Mouse (Mus musculus) heart, postnatal 10 days (tissue): ENCODE measurements around the gene Zfp715. TPM values are rescaled to one million over a fixed set of nuclear protein-coding genes. Genes with fewer than 3 reads are reported as not detected.
"Not testable (repeated sequence)": the region's sequence is repeated elsewhere in the genome, so short reads cannot be mapped to it uniquely, and the experiment has no call there.

Experiments
- DNase-seq, 2 experiments: peaks; one replicate each; pipeline ENCODE4 v3.0.0; 2021
- intact Hi-C: fragments of 180-260 bp; cut with DNase I; formaldehyde crosslinking; loops from one replicate; pipeline ENCODE4 v1.15.1; 2025
- total RNA-seq, 2 experiments: library from RNA; stranded (reverse); gene quantifications; 2 replicates each; pipeline ENCODE4 v1.2.3; 2021

Gene Zfp715
- total RNA-seq: 10 to 100 TPM; 16.7 to 20.1 TPM

GRCm38 (mm10) chr7:43313013-43313428, at the start of gene Zfp715:
Gene Zfp715, minus strand, starts transcription at chr7:43313294.
- intact Hi-C loops: loop anchor here (5.0 kb wide), 2 partner anchors 129 to 249 kb away; partner anchors contain the start of genes Cldnd2, Etfb, Gm45233 and Zfp658
- DNase-seq: peak; percentile 95 to 96

- DNase-seq: no peak
- intact Hi-C loops: no loop called here
Observed at GRCm38 (mm10) chr7:43362021-43362420, 48.9 kb upstream of the Zfp715 start.

GRCm38 (mm10) chr7:43361442-43361841, 48.3 kb upstream of the Zfp715 start:
- intact Hi-C loops: no loop called here
- no peak for DNase-seq

- DNase-seq: no peak
- intact Hi-C loops: no loop called here
Observed at GRCm38 (mm10) chr7:43358556-43358955, 45.5 kb upstream of the Zfp715 start.

GRCm38 (mm10) chr7:43354893-43355835, 42.1 kb upstream of the Zfp715 start:
- intact Hi-C loops: no loop called here
- peak in 1 of 2 experiments; percentile 16 for DNase-seq

- intact Hi-C loops: no loop called here
- no peak for DNase-seq
Observed at GRCm38 (mm10) chr7:43353758-43354157, 40.7 kb upstream of the Zfp715 start.

GRCm38 (mm10) chr7:43353118-43353517, 40.0 kb upstream of the Zfp715 start:
- DNase-seq: peak in 1 of 2 experiments; percentile 13
- intact Hi-C loops: no loop called here

- no peak for DNase-seq
- intact Hi-C loops: no loop called here
Observed at GRCm38 (mm10) chr7:43351154-43351553, 38.1 kb upstream of the Zfp715 start, which contains the start of gene Siglecf. Gene Siglecf, plus strand, starts transcription at chr7:43351341.

GRCm38 (mm10) chr7:43349623-43350022, 36.5 kb upstream of the Zfp715 start:
- intact Hi-C loops: not testable (repeated sequence)
- peak in 1 of 2 experiments; percentile 9 for DNase-seq

- no peak for DNase-seq
- intact Hi-C loops: no loop called here
Observed at GRCm38 (mm10) chr7:43346571-43346970, 33.5 kb upstream of the Zfp715 start.

- no peak for DNase-seq
Observed at GRCm38 (mm10) chr7:43346148-43346547, 33.1 kb upstream of the Zfp715 start.

GRCm38 (mm10) chr7:43344491-43344890, 31.4 kb upstream of the Zfp715 start:
- no peak for DNase-seq
- intact Hi-C loops: no loop called here

More at GRCm38 (mm10) chr7:43346148-43346547, 33.1 kb upstream of the Zfp715 start:
- intact Hi-C loops: no loop called here

- no peak for DNase-seq
- intact Hi-C loops: no loop called here
Observed at GRCm38 (mm10) chr7:43344020-43344419, 30.9 kb upstream of the Zfp715 start.

GRCm38 (mm10) chr7:43343191-43343590, 30.1 kb upstream of the Zfp715 start:
- DNase-seq: no peak
- intact Hi-C loops: no loop called here

- intact Hi-C loops: no loop called here
- DNase-seq: no peak
Observed at GRCm38 (mm10) chr7:43340771-43341170, 27.7 kb upstream of the Zfp715 start.

- DNase-seq: no peak
- intact Hi-C loops: loop anchor here (1.0 kb wide), 2 partner anchors 51 to 82 kb away; no protein-coding TSS in a partner anchor
Observed at GRCm38 (mm10) chr7:43333899-43334298, 20.8 kb upstream of the Zfp715 start.

GRCm38 (mm10) chr7:43333203-43333602, 20.1 kb upstream of the Zfp715 start:
- intact Hi-C loops: loop anchor here (1.0 kb wide), 2 partner anchors 50 to 81 kb away; no protein-coding TSS in a partner anchor
- DNase-seq: peak; percentile 48 to 64

GRCm38 (mm10) chr7:43328101-43328500, 15.0 kb upstream of the Zfp715 start:
- DNase-seq: no peak
- intact Hi-C loops: no loop called here

- no peak for DNase-seq
- intact Hi-C loops: no loop called here
Observed at GRCm38 (mm10) chr7:43326223-43326780, 13.2 kb upstream of the Zfp715 start.

GRCm38 (mm10) chr7:43312386-43313012, 595 bp downstream of the Zfp715 start:
- intact Hi-C loops: loop anchor here (5.0 kb wide), 2 partner anchors 130 to 250 kb away; partner anchors contain the start of genes Cldnd2, Etfb, Gm45233 and Zfp658
- no peak for DNase-seq

GRCm38 (mm10) chr7:43311632-43312031, 1.5 kb downstream of the Zfp715 start:
- intact Hi-C loops: loop anchor here (5.0 kb wide), 2 partner anchors 131 to 251 kb away; partner anchors contain the start of genes Cldnd2, Etfb, Gm45233 and Zfp658

More at GRCm38 (mm10) chr7:43311632-43312031, 1.5 kb downstream of the Zfp715 start:
- peak; percentile 38 to 48 for DNase-seq
